ENCODE assay signal across 11 mouse cellular contexts in the genomic region with DNA sequence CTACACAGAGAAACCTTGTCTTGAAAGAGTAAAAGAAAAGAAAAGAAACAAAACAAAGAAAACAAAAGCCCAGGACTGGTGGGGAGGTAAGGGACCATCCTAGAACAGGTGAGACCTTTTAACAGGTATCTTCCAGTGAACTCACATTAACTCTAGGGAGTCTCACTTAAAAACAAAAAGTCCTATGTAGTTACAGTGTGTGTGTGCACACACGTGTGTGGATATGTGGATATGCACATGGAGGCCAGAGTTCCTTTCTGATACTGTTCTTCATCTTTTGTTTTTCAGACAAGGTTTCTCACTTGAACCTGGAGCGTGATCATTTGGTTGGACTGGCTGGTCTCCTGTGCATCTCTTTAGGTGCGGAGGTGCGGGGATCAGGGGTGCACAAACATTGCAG. TPM values are rescaled to one million over a fixed set of nuclear protein-coding genes. Genes with fewer than 3 reads are reported as not detected.
DNase-seq lines count a peak whose midpoint lies in the region; ATAC-seq and TF ChIP-seq lines count a peak whose summit lies in the region.
"Had no signal": no experiment of that assay in that cellular context is flagged by ENCODE, and none has a peak within 500 bp of the region (broad histone marks: within the 10 kb centered on the region; RNA-seq: fewer than 3 reads in every experiment).

No protein-coding gene starts in this region.

- H3K9me3 ChIP-seq in heart, embryonic 14.5 days (ENCODE audit: control insufficient read depth, low read length) = no peaks in the 10 kb centered on the region
- H3K9me3 ChIP-seq in ES-E14 (ENCODE audit: control insufficient read depth, insufficient read depth, low read depth, low read length) = no peaks in the 10 kb centered on the region
- peaks cover 3% of the 10 kb centered on the region; the same call in 1 of the 2 replicates for H3K9me3 ChIP-seq in hindbrain, embryonic 10.5 days

- H3K9ac ChIP-seq in heart, embryonic 14.5 days (ENCODE audit: low read length) = peak overlapping the region; percentile 80
- H3K9ac ChIP-seq in ES-E14 (ENCODE audit: insufficient read depth, low read depth, low read length, poor library complexity, severe bottlenecking) = peak overlapping the region; percentile 87; the same call in 1 of the 2 replicates

- peaks cover 57% of the 10 kb centered on the region for H3K79me2 ChIP-seq in macrophage (ENCODE audit: inconsistent target)

- DNase-seq in heart, postnatal 4 days = no peak
- no peak for DNase-seq in ES-E14 (ENCODE audit: low read depth, low spot score)
- no peak for DNase-seq in hindbrain, embryonic 10.5 days (ENCODE audit: low spot score)
- no peak for DNase-seq in cerebellum, postnatal 36 days
- DNase-seq in ovary, adult 18-20 months (ENCODE audit: low spot score) = no peak
- DNase-seq in gastrocnemius, postnatal 10 days = no peak
- DNase-seq: heart, adult 18-20 months; thymus, postnatal 25 days had no signal

- WGBS in heart, embryonic 14.5 days = 92% methylated on average over 4 of the region's 4 CpGs
- 93% methylated on average over 4 of the region's 4 CpGs for WGBS in hindbrain, embryonic 10.5 days
- 51% methylated on average over 4 of the region's 4 CpGs for WGBS in macrophage (ENCODE audit: missing documents)

- H3K4me1 ChIP-seq in heart, embryonic 14.5 days (ENCODE audit: control insufficient read depth in 2 of 2, insufficient read depth in 2 of 2, low read length in 2 of 2) = peaks cover 5 to 8% of the 10 kb centered on the region in 2 experiments
- peaks cover 0 to 3% of the 10 kb centered on the region in 2 experiments; a peak in 1 of 4 replicates for H3K4me1 ChIP-seq in ES-E14 (ENCODE audit: control insufficient read depth in 2 of 2, insufficient read depth in 2 of 2, low read length in 2 of 2, poor library complexity in 1 of 2)
- H3K4me1 ChIP-seq in hindbrain, embryonic 10.5 days (replicated peaks) = peaks cover 18% of the 10 kb centered on the region

- H3K36me3 ChIP-seq in heart, embryonic 14.5 days (ENCODE audit: control insufficient read depth, insufficient read depth, low read length) = peaks cover 19% of the 10 kb centered on the region
- H3K36me3 ChIP-seq in ES-E14 (ENCODE audit: control insufficient read depth, insufficient read depth, low read length, poor library complexity, severe bottlenecking) (peaks cover 3% of the 10 kb centered on the region; the same call in 1 of the 2 replicates), macrophage (ENCODE audit: inconsistent target) (peaks cover 10% of the 10 kb centered on the region; the same call in 1 of the 2 replicates)
- H3K36me3 ChIP-seq in hindbrain, embryonic 10.5 days = peaks cover 31% of the 10 kb centered on the region

- peak overlapping the region; percentile 83 for H3K4me2 ChIP-seq in heart, embryonic 14.5 days (ENCODE audit: low read length)

- no peaks in the 10 kb centered on the region for H3K27me3 ChIP-seq in heart, embryonic 14.5 days (ENCODE audit: control insufficient read depth, insufficient read depth, low read length)
- H3K27me3 ChIP-seq in hindbrain, embryonic 10.5 days (ENCODE audit: insufficient read depth, poor library complexity, severe bottlenecking) = no peaks in the 10 kb centered on the region

- no peak overlapping the region for H3K27ac ChIP-seq in heart, embryonic 14.5 days (replicated peaks in 1 of 2; ENCODE audit: control insufficient read depth in 1 of 2, insufficient read depth in 1 of 2, low read depth in 2 of 2, low read length in 2 of 2)
- H3K27ac ChIP-seq in ES-E14 (ENCODE audit: insufficient read depth, low read depth, low read length, poor library complexity, severe bottlenecking) = no peak overlapping the region
- peak overlapping the region; percentile 89; the same call in 1 of the 2 replicates for H3K27ac ChIP-seq in hindbrain, embryonic 10.5 days
- H3K27ac ChIP-seq in macrophage = peak overlapping the region; percentile 86

- peak overlapping the region in 1 of 2 experiments; percentile 70; a peak in 1 of 4 replicates for H3K4me3 ChIP-seq in heart, embryonic 14.5 days (ENCODE audit: control insufficient read depth in 1 of 2, insufficient read depth in 1 of 2, low read depth in 1 of 2, low read length in 2 of 2)
- H3K4me3 ChIP-seq in ES-E14 (ENCODE audit: insufficient read depth in 1 of 2, low read depth in 1 of 2, low read length in 2 of 2, poor library complexity in 1 of 2, severe bottlenecking in 1 of 2) (peak overlapping the region; percentile 76 to 91; a peak in 3 of 4 replicates), macrophage (ENCODE audit: inconsistent target) (peak overlapping the region; percentile 44)
- H3K4me3 ChIP-seq in hindbrain, embryonic 10.5 days = peak overlapping the region; percentile 76

- ATAC-seq in heart, embryonic 14.5 days (ENCODE audit: insufficient number of reproducible peaks, insufficient read depth, low FRiP score, low read depth) = no peak
- ATAC-seq: CD4-positive, CD25-positive, alpha-beta regulatory T cell, adult 4 months had no signal

- in situ Hi-C loops in ES-E14 (cut with MboI; ENCODE audit: low sequenced_read_pairs in 2 of 2, unreplicated experiment in 2 of 2) = no loop called here

TF ChIP-seq in ES-E14, 5 proteins besides CTCF, POLR2A, EP300 and RAD21:
- TF ChIP-seq CHD2 (IDR thresholded peaks at IDR 0.05; ENCODE audit: low read depth, low read length) (no peak), ZNF384 (IDR thresholded peaks at IDR 0.05; ENCODE audit: low read depth, low read length) (no peak), ZC3H11A (IDR thresholded peaks at IDR 0.05; ENCODE audit: borderline replicate concordance, low read depth, low read length) (no peak), HCFC1 (IDR thresholded peaks at IDR 0.05; ENCODE audit: borderline replicate concordance, insufficient read depth, low read length) (no peak), MAFK (IDR thresholded peaks at IDR 0.05; ENCODE audit: insufficient read depth, low read depth, low read length) (no peak)

RNA-seq across cellular contexts. Expression of a gene that starts 1.4 kb away (rescaled TPM):
- polyA plus RNA-seq in heart, embryonic 14.5 days (2014; fragmentation: Nextera tagmentation; extraction: Ambion mirVana) = 41.6 and 43.7 TPM in 2 replicates
- total RNA-seq in heart, postnatal 4 days (2021) = 10 to 100 TPM; 29.4 to 29.7 TPM
- total RNA-seq in ES-E14 (2012; rRNA removed) = 69.7 and 122 TPM in 2 replicates
- 65.8 and 73.6 TPM in 2 replicates for polyA plus RNA-seq in hindbrain, embryonic 10.5 days (2016; fragmentation: Nextera tagmentation; extraction: Ambion mirVana)
- total RNA-seq in macrophage (2018; cell fraction: chromatin; rRNA removed) = 100 to 1,000 TPM in 12 of 26 experiments, 10 to 100 TPM in 14; 15.2 to 163 (median 91.1) TPM
- 100 to 1,000 TPM in 15 of 26 experiments, 10 to 100 TPM in 11; 67.0 to 134 (median 104) TPM for total RNA-seq in macrophage (2018; cell fraction: cytosol; rRNA removed)
- 100 to 1,000 TPM in 20 of 26 experiments, 10 to 100 TPM in 6; 27.3 to 196 (median 150) TPM for total RNA-seq in macrophage (2018; cell fraction: nucleus; rRNA removed)
- 79.0 to 118 TPM (median 88.6 TPM) in 3 replicates for polyA plus RNA-seq in macrophage (2018)
- 10 to 100 TPM; 18.8 to 20.5 TPM for total RNA-seq in gastrocnemius, postnatal 10 days (2021)

RNA-seq across cellular contexts. Expression of a gene that starts 12.9 kb away (rescaled TPM):
- 0.15 TPM in 1 of 2 replicates, not detected in the other for polyA plus RNA-seq in heart, embryonic 14.5 days (2014; fragmentation: Nextera tagmentation; extraction: Ambion mirVana)
- total RNA-seq in heart, postnatal 4 days (2021) = not detected
- 1.8 and 2.2 TPM in 2 replicates for total RNA-seq in ES-E14 (2012; rRNA removed)
- 0.43 and 0.62 TPM in 2 replicates for polyA plus RNA-seq in hindbrain, embryonic 10.5 days (2016; fragmentation: Nextera tagmentation; extraction: Ambion mirVana)
- total RNA-seq in macrophage (2018; cell fraction: chromatin; rRNA removed) = not detected
- total RNA-seq in macrophage (2018; cell fraction: cytosol; rRNA removed) = not detected
- under 1 TPM in 2 of 26 experiments, not detected in 24; 0.48 to 0.56 TPM for total RNA-seq in macrophage (2018; cell fraction: nucleus; rRNA removed)
- polyA plus RNA-seq in macrophage (2018) = not detected in 3 replicates
- under 1 TPM in 1 of 2 experiments, not detected in 1; 0.19 TPM for total RNA-seq in gastrocnemius, postnatal 10 days (2021)
- total RNA-seq: heart, adult 18-20 months had no signal

RNA-seq across cellular contexts. Expression of a gene that starts 21.6 kb away (rescaled TPM):
- polyA plus RNA-seq in heart, embryonic 14.5 days (2014; fragmentation: Nextera tagmentation; extraction: Ambion mirVana) = 1.6 TPM in 2 replicates
- total RNA-seq in heart, postnatal 4 days (2021) = under 1 TPM; 0.55 to 0.74 TPM
- 1.2 and 4.3 TPM in 2 replicates for total RNA-seq in ES-E14 (2012; rRNA removed)
- polyA plus RNA-seq in hindbrain, embryonic 10.5 days (2016; fragmentation: Nextera tagmentation; extraction: Ambion mirVana) = 0.18 and 0.36 TPM in 2 replicates
- 1 to 10 TPM in 19 of 26 experiments, under 1 TPM in 3, not detected in 4; 0.73 to 4.6 (median 2.3) TPM for total RNA-seq in macrophage (2018; cell fraction: chromatin; rRNA removed)
- total RNA-seq in macrophage (2018; cell fraction: cytosol; rRNA removed) = under 1 TPM in 15 of 26 experiments, not detected in 11; 0.10 to 0.99 (median 0.24) TPM
- 1 to 10 TPM in 19 of 26 experiments, under 1 TPM in 4, not detected in 3; 0.46 to 5.5 (median 1.9) TPM for total RNA-seq in macrophage (2018; cell fraction: nucleus; rRNA removed)
- polyA plus RNA-seq in macrophage (2018) = 0.32 TPM in 1 of 3 replicates, not detected in the others
- total RNA-seq in gastrocnemius, postnatal 10 days (2021) = under 1 TPM; 0.38 to 0.68 TPM
- polyA plus RNA-seq: CD4-positive, CD25-positive, alpha-beta regulatory T cell, adult 4 months had no signal

RNA-seq across cellular contexts. Expression of a gene that starts 21.9 kb away (rescaled TPM):
- 59.3 and 67.8 TPM in 2 replicates for polyA plus RNA-seq in heart, embryonic 14.5 days (2014; fragmentation: Nextera tagmentation; extraction: Ambion mirVana)
- 10 to 100 TPM; 28.6 to 29.9 TPM for total RNA-seq in heart, postnatal 4 days (2021)
- 19.5 and 21.4 TPM in 2 replicates for total RNA-seq in ES-E14 (2012; rRNA removed)
- polyA plus RNA-seq in hindbrain, embryonic 10.5 days (2016; fragmentation: Nextera tagmentation; extraction: Ambion mirVana) = 57.3 and 59.3 TPM in 2 replicates
- 1 to 10 TPM in 17 of 26 experiments, not detected in 9; 1.2 to 7.5 (median 2.4) TPM for total RNA-seq in macrophage (2018; cell fraction: chromatin; rRNA removed)
- total RNA-seq in macrophage (2018; cell fraction: cytosol; rRNA removed) = 10 to 100 TPM in 7 of 26 experiments, 1 to 10 TPM in 19; 5.7 to 10.9 (median 8.3) TPM
- 10 to 100 TPM in 2 of 26 experiments, 1 to 10 TPM in 23, not detected in 1; 1.0 to 10.7 (median 3.2) TPM for total RNA-seq in macrophage (2018; cell fraction: nucleus; rRNA removed)
- 7.4 to 12.7 TPM (median 10.2 TPM) in 3 replicates for polyA plus RNA-seq in macrophage (2018)
- total RNA-seq in gastrocnemius, postnatal 10 days (2021) = 10 to 100 TPM; 45.1 to 47.5 TPM

RNA-seq across cellular contexts. Expression of a gene that starts 31.9 kb away (rescaled TPM):
- 84.6 and 86.7 TPM in 2 replicates for polyA plus RNA-seq in heart, embryonic 14.5 days (2014; fragmentation: Nextera tagmentation; extraction: Ambion mirVana)
- 10 to 100 TPM; 69.6 to 71.9 TPM for total RNA-seq in heart, postnatal 4 days (2021)
- total RNA-seq in ES-E14 (2012; rRNA removed) = 132 and 179 TPM in 2 replicates
- 164 and 209 TPM in 2 replicates for polyA plus RNA-seq in hindbrain, embryonic 10.5 days (2016; fragmentation: Nextera tagmentation; extraction: Ambion mirVana)
- 10 to 100 TPM; 16.7 to 71.0 (median 37.8) TPM for total RNA-seq in macrophage (2018; cell fraction: chromatin; rRNA removed)
- 10 to 100 TPM; 50.7 to 93.7 (median 70.4) TPM for total RNA-seq in macrophage (2018; cell fraction: cytosol; rRNA removed)
- total RNA-seq in macrophage (2018; cell fraction: nucleus; rRNA removed) = 10 to 100 TPM; 17.2 to 62.0 (median 29.1) TPM
- polyA plus RNA-seq in macrophage (2018) = 64.6 to 81.8 TPM (median 70.4 TPM) in 3 replicates
- total RNA-seq in gastrocnemius, postnatal 10 days (2021) = 10 to 100 TPM; 59.4 to 70.8 TPM

Comparison
In these comparisons a context has a peak if more than half of its experiments do, and no peak if none do; other contexts are left out.
1. H3K27ac ChIP-seq: peak in hindbrain, embryonic 10.5 days (single experiment) and macrophage (single experiment); none in heart, embryonic 14.5 days (0 of 2) and ES-E14 (single experiment).